Mouse (Mus musculus) left cerebral cortex, adult 9 months (tissue): ENCODE data around the gene Crtap.
"Not testable (repeated sequence)": the region's sequence is repeated elsewhere in the genome, so short reads cannot be mapped to it uniquely, and the experiment has no call there.

Source experiments
- DNase-seq, 2 experiments: peaks; one replicate each; pipeline ENCODE4 v3.0.0; 2022; ENCODE audit warnings: low spot score in 2 of 2

The Crtap gene

GRCm38 (mm10) chr9:114395258-114395657 is 4.8 kb upstream of the Crtap start:
- no peak for DNase-seq

DNA sequence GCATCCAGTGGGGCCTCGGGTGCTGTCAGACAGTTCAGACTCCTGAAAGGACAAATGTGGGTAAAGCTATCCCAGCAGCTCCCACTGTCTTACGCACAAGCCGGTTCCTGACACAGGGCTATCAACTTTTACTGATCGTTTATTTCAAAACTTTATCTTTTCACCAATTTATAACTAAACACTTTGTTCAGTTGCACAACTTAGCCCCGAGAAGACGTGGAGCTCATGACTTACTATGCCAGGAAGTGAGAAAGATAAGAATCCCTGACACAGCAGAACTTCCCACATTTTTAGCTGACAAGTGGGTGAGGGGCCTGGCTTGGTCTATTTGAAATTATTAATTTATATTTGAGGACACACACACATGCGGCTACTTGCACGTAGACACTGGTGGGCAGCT is 4.2 kb upstream of the Crtap start:
- no peak for DNase-seq

DNA sequence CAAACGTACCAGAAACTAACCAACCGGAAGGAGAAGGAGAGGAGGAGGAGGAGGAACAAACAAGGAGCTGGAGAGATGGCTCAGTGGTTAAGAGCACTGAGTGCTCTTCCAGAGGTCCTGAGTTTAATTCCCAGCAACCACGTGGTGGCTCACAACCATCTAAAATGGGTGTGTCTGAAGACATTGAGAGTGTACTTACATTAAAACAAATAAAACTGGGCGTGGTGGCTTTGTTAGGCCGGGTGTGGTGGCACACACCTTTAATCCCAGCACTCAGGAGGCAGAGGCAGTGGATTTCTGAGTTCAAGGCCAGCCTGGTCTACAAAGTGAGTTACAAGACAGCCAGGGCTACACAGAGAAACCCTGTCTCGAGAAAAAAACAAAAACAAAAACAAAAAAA is 3.7 kb upstream of the Crtap start:
- not testable (repeated sequence) for DNase-seq

GRCm38 (mm10) chr9:114390749-114391075 is 237 bp upstream of the Crtap start:
- no peak for DNase-seq

DNA sequence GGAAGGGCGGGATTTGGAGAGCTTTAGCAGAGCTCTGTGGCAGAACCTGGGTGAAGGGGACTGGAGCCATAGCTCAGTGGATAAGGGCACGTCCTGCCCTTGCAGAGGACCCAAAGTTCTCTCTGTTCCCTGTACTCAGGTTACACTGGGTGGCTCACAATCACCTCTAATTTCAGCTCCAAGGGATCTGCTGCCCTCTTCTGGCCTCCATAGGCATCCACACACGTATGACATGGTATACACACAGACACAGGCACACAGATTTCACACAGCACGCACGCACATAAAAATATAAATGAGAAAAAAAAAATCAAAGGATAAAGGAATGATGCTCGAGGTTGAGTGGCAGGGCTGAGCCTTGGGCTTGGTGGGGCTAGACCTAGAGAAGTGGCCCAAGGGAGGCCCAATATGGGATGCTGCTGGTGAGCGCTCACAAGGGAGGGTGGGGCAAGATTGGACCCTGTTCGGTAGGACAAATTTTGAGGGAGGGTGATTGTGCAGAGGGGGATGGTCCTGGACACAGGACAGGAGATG is 1.0 kb downstream of the Crtap start:
- DNase-seq, result no peak

DNA sequence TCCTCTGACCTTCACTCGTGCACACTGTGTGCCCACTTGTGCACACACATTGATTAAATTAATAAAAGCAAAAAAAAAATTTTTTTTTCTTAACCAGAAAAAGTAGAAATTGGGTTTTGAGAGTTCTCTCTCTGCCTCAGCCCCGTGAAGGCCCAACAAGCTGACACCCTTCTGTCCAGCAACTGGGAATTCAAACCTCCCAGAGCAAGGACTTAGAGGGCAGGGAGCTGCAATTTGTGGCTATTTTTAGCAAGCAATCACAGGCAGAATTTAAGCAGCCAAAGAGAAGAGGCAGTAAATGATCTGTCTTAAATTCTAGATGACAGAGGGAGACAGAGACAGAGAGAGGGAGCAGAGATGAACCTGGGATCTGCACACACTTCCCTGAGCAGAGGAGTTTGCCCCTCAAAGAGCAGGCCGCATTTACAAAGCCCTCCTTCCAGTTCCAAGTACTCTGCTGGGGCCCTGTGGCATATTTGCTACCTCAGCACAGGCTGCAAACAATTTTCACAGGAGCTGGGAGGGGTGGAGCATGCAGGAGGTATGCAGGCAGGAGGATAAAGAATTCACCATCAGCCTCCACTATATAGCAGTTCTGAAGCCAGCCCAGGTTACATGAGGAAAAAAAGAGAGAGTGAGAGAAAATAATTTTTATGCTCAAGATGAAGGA is 1.6 kb downstream of the Crtap start:
- DNase-seq, result no peak

DNA sequence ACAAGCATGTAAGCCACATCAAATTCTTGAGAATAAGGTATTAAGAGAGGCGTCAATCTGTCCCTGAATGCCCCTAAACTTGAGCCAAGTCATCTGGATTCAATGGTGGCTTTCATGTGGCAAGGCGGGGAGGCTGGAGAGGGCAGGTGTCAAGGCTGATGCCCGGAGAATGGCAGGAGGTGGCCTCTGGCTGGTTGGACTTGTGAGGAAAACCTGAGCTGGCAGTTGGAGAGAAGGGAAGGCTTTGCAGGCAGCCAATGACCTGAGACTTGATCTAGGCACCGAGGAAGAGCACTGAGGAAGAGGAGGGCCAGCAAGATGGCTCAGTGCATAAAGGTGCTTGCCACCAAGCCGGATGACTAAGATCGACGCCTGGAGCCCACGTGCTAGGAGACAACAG is 2.2 kb downstream of the Crtap start:
- DNase-seq, result no peak

DNA sequence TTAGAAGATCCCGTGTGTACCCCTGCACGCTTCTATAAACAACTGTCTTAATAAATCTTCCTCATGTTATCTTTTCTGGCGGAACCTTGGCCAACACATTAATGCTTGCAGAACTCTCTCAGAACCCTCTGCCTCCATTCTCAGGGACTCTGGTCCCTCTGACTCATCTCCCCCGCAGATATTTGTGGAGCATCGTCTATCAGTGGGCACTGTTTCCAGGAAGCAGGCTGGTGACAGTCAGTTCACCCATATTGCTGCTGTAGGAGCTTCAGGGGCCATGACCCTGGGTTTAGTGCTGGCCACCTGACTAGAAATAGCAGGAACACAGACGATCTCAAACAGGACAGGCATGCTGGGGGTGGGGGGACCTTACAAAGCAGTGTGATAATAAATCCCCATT is 3.4 kb downstream of the Crtap start:
- no peak for DNase-seq

DNA sequence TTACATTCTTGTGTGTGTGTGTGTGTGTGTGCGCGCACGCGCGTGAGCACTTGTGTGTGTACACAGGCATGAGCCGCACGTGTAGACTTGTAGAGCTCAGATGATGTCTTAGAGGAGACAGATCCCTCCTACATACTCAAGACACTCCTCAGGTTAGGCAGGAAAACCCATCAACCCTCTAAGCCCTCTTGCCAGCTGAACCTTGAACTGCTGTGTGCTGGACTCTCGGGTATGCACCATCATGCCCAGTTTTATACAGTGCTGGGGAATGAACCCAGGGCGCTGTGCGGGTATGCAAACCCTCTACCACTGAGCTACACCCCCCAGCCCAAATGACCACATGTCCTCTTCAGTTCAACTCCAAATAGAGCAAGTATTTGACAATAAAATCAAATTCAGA is 5.3 kb downstream of the Crtap start:
- DNase-seq, result no peak

GRCm38 (mm10) chr9:114384691-114385090 is 5.8 kb downstream of the Crtap start:
- no peak for DNase-seq

- DNase-seq, result no peak
These were observed 7.4 kb downstream of the Crtap start for GRCm38 (mm10) chr9:114382936-114383710.

- DNase-seq, result peak in 1 of 2 experiments; percentile 21
These were observed 9.4 kb downstream of the Crtap start for GRCm38 (mm10) chr9:114380881-114381733.

DNA sequence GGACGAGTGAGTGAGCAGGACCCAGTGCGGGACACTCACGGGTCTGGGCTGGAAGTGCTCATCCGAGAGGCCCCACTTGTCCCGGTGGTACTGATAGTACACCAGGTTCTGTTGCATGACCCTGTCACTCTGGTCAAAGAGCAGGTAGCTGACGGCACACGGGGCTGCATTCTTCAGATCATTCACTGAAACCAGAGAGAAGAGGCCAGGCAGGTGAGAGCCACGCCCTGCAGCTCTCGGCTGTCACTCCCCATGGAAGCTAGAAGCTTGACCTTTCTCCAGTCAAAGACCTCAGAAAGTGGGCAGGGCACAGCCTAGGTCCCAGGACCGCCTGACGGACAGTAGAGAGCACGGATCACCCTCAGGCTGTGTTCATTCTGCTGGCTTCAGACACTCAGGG is 10.6 kb downstream of the Crtap start:
- DNase-seq, result no peak

GRCm38 (mm10) chr9:114377168-114377567 is 13.3 kb downstream of the Crtap start:
- DNase-seq, result no peak

- no peak for DNase-seq
These were observed 15.1 kb downstream of the Crtap start for GRCm38 (mm10) chr9:114375276-114375962.

GRCm38 (mm10) chr9:114371717-114372116 is 18.8 kb downstream of the Crtap start:
- not testable (repeated sequence) for DNase-seq

DNA sequence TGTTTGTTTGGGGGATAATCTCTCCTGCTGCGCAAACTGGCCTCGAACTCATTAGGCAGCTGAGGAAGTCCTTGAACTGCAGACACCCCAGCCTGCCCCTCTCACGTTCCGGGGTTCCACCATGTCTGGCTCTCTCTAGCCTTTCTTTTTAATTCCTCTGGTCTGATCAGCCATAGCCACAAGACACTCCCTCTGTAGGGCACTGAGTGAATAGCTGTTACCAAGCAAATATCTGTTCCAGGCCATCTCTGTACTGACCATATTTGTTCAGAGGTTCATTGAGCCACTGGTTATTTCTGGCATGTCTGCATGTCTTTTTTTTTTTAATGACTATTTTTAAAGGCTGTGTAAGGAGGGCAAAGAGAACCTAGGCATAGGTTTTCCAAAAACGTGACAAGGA is 21.1 kb downstream of the Crtap start:
- DNase-seq, result not testable (repeated sequence)

GRCm38 (mm10) chr9:114368471-114368858 is 22.0 kb downstream of the Crtap start:
- DNase-seq, result no peak

DNA sequence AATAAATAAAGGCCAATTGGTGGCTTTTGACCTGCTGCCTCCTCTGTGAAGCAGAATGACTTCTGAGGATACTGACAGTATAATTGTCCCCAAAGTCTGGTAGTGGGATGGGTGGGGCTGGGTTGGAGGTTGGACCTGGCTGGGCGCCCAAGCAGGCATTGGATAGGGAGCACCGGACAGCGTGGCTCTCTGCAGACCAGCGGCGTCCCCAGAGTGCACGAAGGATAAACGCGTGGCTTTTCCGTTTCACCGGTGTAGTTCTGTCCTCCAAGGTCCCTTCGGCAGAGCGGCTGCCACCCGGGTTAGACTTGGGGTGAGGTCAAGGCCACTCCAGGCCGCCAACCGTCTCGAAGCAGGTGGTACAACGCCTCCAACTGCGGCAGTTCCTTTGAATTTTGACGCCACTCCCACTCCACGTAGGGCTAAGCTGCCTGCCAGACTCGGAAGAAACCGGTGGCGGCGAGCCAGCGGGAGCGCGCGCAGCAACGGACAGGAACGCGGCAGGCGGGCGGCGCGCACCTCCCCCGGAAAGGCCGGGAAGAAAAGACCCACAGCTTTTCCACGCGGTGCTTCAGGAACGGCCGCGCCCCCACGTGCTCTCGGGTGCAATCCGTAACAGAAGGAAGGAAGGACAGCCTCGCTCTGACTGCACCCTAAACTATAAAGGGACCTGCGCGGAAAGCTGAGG is 22.5 kb downstream of the Crtap start:
- peak; percentile 42 to 84 for DNase-seq

GRCm38 (mm10) chr9:114329855-114330254 is 60.6 kb downstream of the Crtap start, which contains the start of gene Bcl2a1c:
TSS of gene Bcl2a1c (plus strand) at chr9:114330135.
- not testable (repeated sequence) for DNase-seq

- not testable (repeated sequence) for DNase-seq
These were observed 62.1 kb downstream of the Crtap start for GRCm38 (mm10) chr9:114328332-114328731.
